Mouse (Mus musculus) neural tube, embryonic 14.5 days (tissue): Measurements from ENCODE around the gene R3hdm2. TPM values are rescaled to one million over a fixed set of nuclear protein-coding genes. Genes with fewer than 3 reads are reported as not detected.
A peak's percentile ranks its signal among the peaks of the same experiment; 100 is the strongest.

Source experiments
- ATAC-seq: fragments of 200-750 bp; cut with Nextera tagmentation; 2 replicates; pipeline ENCODE4 v1.8.0; 2017; ENCODE audit warnings: low read depth, mild to moderate bottlenecking, moderate TSS enrichment, moderate library complexity
- H3K27ac ChIP-seq: fragments of 300-500 bp; sonication (generic); 2 replicates; pipeline ENCODE4 v1.5.1; 2014; ENCODE audit warnings: low read depth, mild to moderate bottlenecking, control low read depth, low read length, moderate library complexity, mixed read lengths
- H3K27me3 ChIP-seq: fragments of 300-500 bp; sonication (generic); 2 replicates; pipeline ENCODE4 v1.6.1; 2014; ENCODE audit warnings: low read length; ENCODE audit not compliant: control insufficient read depth, insufficient read depth
- H3K36me3 ChIP-seq: fragments of 300-500 bp; sonication (generic); 2 replicates; pipeline ENCODE4 v1.6.1; 2014; ENCODE audit warnings: low read length, mixed read lengths; ENCODE audit not compliant: control insufficient read depth, insufficient read depth
- H3K4me1 ChIP-seq: fragments of 300-500 bp; sonication (generic); 2 replicates; pipeline ENCODE4 v1.6.1; 2014; ENCODE audit warnings: low read length; ENCODE audit not compliant: control insufficient read depth, insufficient read depth
- H3K4me2 ChIP-seq: fragments of 300-500 bp; sonication (generic); 2 replicates; pipeline ENCODE4 v1.6.1; 2014; ENCODE audit warnings: mild to moderate bottlenecking, low read depth, low read length, control low read depth
- H3K4me3 ChIP-seq: fragments of 300-500 bp; sonication (generic); 2 replicates; pipeline ENCODE4 v1.5.1; 2014; ENCODE audit warnings: low read depth, low read length, control low read depth, mixed read lengths
- H3K9ac ChIP-seq: fragments of 300-500 bp; sonication (generic); replicated peaks from 2 replicates; pipeline ENCODE4 v1.6.1; 2014; ENCODE audit warnings: low read depth, mild to moderate bottlenecking, control low read depth, low read length, mixed read lengths
- H3K9me3 ChIP-seq: fragments of 300-500 bp; sonication (generic); 2 replicates; pipeline ENCODE4 v1.6.1; 2016; ENCODE audit warnings: low read length; ENCODE audit not compliant: control insufficient read depth
- WGBS: fragments of 180-500 bp; shearing (Covaris S2); extraction: QIAGEN DNeasy Blood & Tissue Kit; methylation state at CpG from one replicate; pipeline ENCODE4 v1.1.7; 2014; 5-methylcytosine and 5-hydroxymethylcytosine counted together
- polyA plus RNA-seq: library from polyadenylated mRNA; unstranded; fragments of >200 nt; fragmentation: Nextera tagmentation; extraction: Ambion mirVana; gene quantifications from 2 replicates; pipeline ENCODE4 v1.2.1, GENCODE M21; 2014

Gene R3hdm2
- polyA plus RNA-seq, 1 experiment from 2014 or later = 36.2 TPM

GRCm38 (mm10) chr10:127407391-127407790 lies 27.3 kb downstream of the R3hdm2 start:
- Histone ChIP-seq H3K4me2 (no peak overlapping the region), H3K36me3 (no peaks in the 10 kb centered on the region), H3K4me3 (no peak overlapping the region), H3K27me3 (no peaks in the 10 kb centered on the region), H3K4me1 (no peaks in the 10 kb centered on the region), H3K9ac (no peak overlapping the region), H3K27ac (no peak overlapping the region), H3K9me3 (no peaks in the 10 kb centered on the region)
- no peak for ATAC-seq
- 49% methylated on average over 4 of the region's 4 CpGs for WGBS

GRCm38 (mm10) chr10:127412101-127412500 lies 32.0 kb downstream of the R3hdm2 start:
- H3K27ac ChIP-seq = no peak overlapping the region
- ATAC-seq = no peak
- 32% methylated on average over 5 of the region's 5 CpGs for WGBS

GRCm38 (mm10) chr10:127412776-127413175 lies 32.6 kb downstream of the R3hdm2 start:
- H3K27ac ChIP-seq = no peak overlapping the region
- no peaks in the 10 kb centered on the region for H3K27me3 ChIP-seq
- 71% methylated on average over 2 of the region's 2 CpGs for WGBS
- H3K4me3 ChIP-seq = no peak overlapping the region
- no peak overlapping the region for H3K4me2 ChIP-seq
- ATAC-seq = no peak
- no peaks in the 10 kb centered on the region for H3K9me3 ChIP-seq
- H3K36me3 ChIP-seq = no peaks in the 10 kb centered on the region
- no peak overlapping the region for H3K9ac ChIP-seq
- H3K4me1 ChIP-seq = no peaks in the 10 kb centered on the region

More at GRCm38 (mm10) chr10:127412101-127412500, 32.0 kb downstream of the R3hdm2 start:
- Histone ChIP-seq H3K4me3 (no peak overlapping the region), H3K4me1 (no peaks in the 10 kb centered on the region), H3K36me3 (no peaks in the 10 kb centered on the region), H3K9ac (no peak overlapping the region), H3K4me2 (no peak overlapping the region), H3K27me3 (no peaks in the 10 kb centered on the region), H3K9me3 (no peaks in the 10 kb centered on the region)

GRCm38 (mm10) chr10:127413585-127413984 lies 33.5 kb downstream of the R3hdm2 start:
- no peak overlapping the region for H3K4me2 ChIP-seq
- no peak for ATAC-seq
- no peak overlapping the region for H3K27ac ChIP-seq

GRCm38 (mm10) chr10:127414141-127414540 lies 34.0 kb downstream of the R3hdm2 start:
- H3K4me3 ChIP-seq = no peak overlapping the region
- no peaks in the 10 kb centered on the region for H3K36me3 ChIP-seq
- H3K4me2 ChIP-seq = no peak overlapping the region
- no peaks in the 10 kb centered on the region for H3K9me3 ChIP-seq
- ATAC-seq = no peak
- no peak overlapping the region for H3K9ac ChIP-seq
- H3K27me3 ChIP-seq = no peaks in the 10 kb centered on the region
- 77% methylated on average over 3 of the region's 3 CpGs for WGBS
- H3K27ac ChIP-seq = no peak overlapping the region
- H3K4me1 ChIP-seq = no peaks in the 10 kb centered on the region

More at GRCm38 (mm10) chr10:127413585-127413984, 33.5 kb downstream of the R3hdm2 start:
- H3K9me3 ChIP-seq = no peaks in the 10 kb centered on the region
- H3K36me3 ChIP-seq = no peaks in the 10 kb centered on the region
- no peak overlapping the region for H3K9ac ChIP-seq
- H3K4me3 ChIP-seq = no peak overlapping the region
- WGBS = 100% methylated on average over 1 of the region's 1 CpGs
- H3K27me3 ChIP-seq = no peaks in the 10 kb centered on the region
- H3K4me1 ChIP-seq = no peaks in the 10 kb centered on the region

GRCm38 (mm10) chr10:127420131-127420530 lies 40.0 kb downstream of the R3hdm2 start:
- WGBS = 12% methylated on average over 6 of the region's 6 CpGs
- Histone ChIP-seq H3K36me3 (no peaks in the 10 kb centered on the region), H3K27ac (no peak overlapping the region), H3K4me3 (no peak overlapping the region), H3K9ac (no peak overlapping the region), H3K9me3 (no peaks in the 10 kb centered on the region), H3K27me3 (no peaks in the 10 kb centered on the region), H3K4me1 (peaks cover 12% of the 10 kb centered on the region), H3K4me2 (0 out of 2 replicates have a peak overlapping the region, but pooled peaks have one; percentile 1)
- no peak for ATAC-seq

- H3K4me2 ChIP-seq = peak overlapping the region; percentile 42
- peaks cover 12% of the 10 kb centered on the region for H3K4me1 ChIP-seq
- H3K9ac ChIP-seq = peak overlapping the region; percentile 21; the same call in 1 of the 2 replicates
- H3K4me3 ChIP-seq = peak overlapping the region; percentile 24
- ATAC-seq = peak; percentile 53; the same call in 1 of the 2 replicates
- H3K27ac ChIP-seq = peak overlapping the region; percentile 69; the same call in 1 of the 2 replicates
- no peaks in the 10 kb centered on the region for H3K9me3 ChIP-seq
- no peaks in the 10 kb centered on the region for H3K36me3 ChIP-seq
- WGBS = 5% methylated on average over 9 of the region's 9 CpGs
- no peaks in the 10 kb centered on the region for H3K27me3 ChIP-seq
These were observed 40.7 kb downstream of the R3hdm2 start for GRCm38 (mm10) chr10:127420676-127421353.

GRCm38 (mm10) chr10:127422047-127422446 lies 41.9 kb downstream of the R3hdm2 start:
- H3K4me3 ChIP-seq = no peak overlapping the region
- no peaks in the 10 kb centered on the region for H3K27me3 ChIP-seq
- peaks cover 12% of the 10 kb centered on the region for H3K4me1 ChIP-seq
- peak overlapping the region; percentile 34; the same call in 1 of the 2 replicates for H3K27ac ChIP-seq
- H3K36me3 ChIP-seq = no peaks in the 10 kb centered on the region
- H3K9ac ChIP-seq = no peak overlapping the region
- peak; percentile 65; the same call in 1 of the 2 replicates for ATAC-seq
- WGBS = 17% methylated on average over 6 of the region's 6 CpGs
- H3K4me2 ChIP-seq = peak overlapping the region; percentile 29
- no peaks in the 10 kb centered on the region for H3K9me3 ChIP-seq

GRCm38 (mm10) chr10:127425794-127426193 lies 45.7 kb downstream of the R3hdm2 start:
- no peak overlapping the region for H3K27ac ChIP-seq
- WGBS = 88% methylated on average over 2 of the region's 2 CpGs
- H3K9me3 ChIP-seq = no peaks in the 10 kb centered on the region
- H3K4me1 ChIP-seq = peaks cover 12% of the 10 kb centered on the region
- H3K27me3 ChIP-seq = no peaks in the 10 kb centered on the region
- ATAC-seq = no peak
- H3K36me3 ChIP-seq = no peaks in the 10 kb centered on the region
- H3K9ac ChIP-seq = no peak overlapping the region
- no peak overlapping the region for H3K4me2 ChIP-seq
- no peak overlapping the region for H3K4me3 ChIP-seq
